Mouse (Mus musculus) liver, adult 2 months (tissue): ENCODE data around the gene Zbtb22. TPM values are rescaled to one million over a fixed set of nuclear protein-coding genes. Genes with fewer than 3 reads are reported as not detected.

Source experiments
- DNase-seq: peaks from one replicate; pipeline ENCODE4 v3.0.0-alpha.2; 2011; ENCODE audit warnings: low read depth, low spot score; ENCODE audit errors: extremely low read depth
- H3K27ac ChIP-seq: fragments of 200-500 bp; replicated peaks from 2 replicates; pipeline ENCODE4 v1.5.1; 2012; ENCODE audit warnings: low read depth, mild to moderate bottlenecking, control low read depth, inconsistent platforms, low read length; ENCODE audit not compliant: insufficient read depth
- H3K27me3 ChIP-seq: fragments of 200-500 bp; 2 replicates; pipeline ENCODE4 v1.6.1; 2012; ENCODE audit warnings: mild to moderate bottlenecking, moderate library complexity, low read length, inconsistent platforms; ENCODE audit not compliant: control insufficient read depth, insufficient read depth
- H3K36me3 ChIP-seq: fragments of 200-500 bp; 2 replicates; pipeline ENCODE4 v1.6.1; 2012; ENCODE audit warnings: low read length, inconsistent platforms; ENCODE audit not compliant: control insufficient read depth, insufficient read depth
- H3K4me1 ChIP-seq: fragments of 200-500 bp; 2 replicates; pipeline ENCODE4 v1.6.1; 2011; ENCODE audit warnings: low read length; ENCODE audit not compliant: control insufficient read depth, insufficient read depth
- H3K4me3 ChIP-seq: fragments of 200-500 bp; 2 replicates; pipeline ENCODE4 v1.5.1; 2011; ENCODE audit warnings: low read depth, mild to moderate bottlenecking, control low read depth, low read length, moderate library complexity; ENCODE audit not compliant: insufficient read depth
- H3K79me2 ChIP-seq: fragments of 200-500 bp; 2 replicates; pipeline ENCODE4 v1.6.1; 2012; ENCODE audit warnings: inconsistent platforms, mild to moderate bottlenecking, low read length, moderate library complexity; ENCODE audit not compliant: control insufficient read depth, insufficient read depth
- H3K9ac ChIP-seq: fragments of 200-500 bp; 2 replicates; pipeline ENCODE4 v1.6.1; 2012; ENCODE audit warnings: low read depth, mild to moderate bottlenecking, control low read depth, inconsistent platforms, low read length
- CTCF ChIP-seq: fragments of 200-500 bp; IDR thresholded peaks from 2 replicates; pipeline ENCODE4 v1.5.1; 2011; ENCODE audit warnings: low read depth, low read length, control low read depth
- POLR2A ChIP-seq: fragments of 200-500 bp; IDR thresholded peaks from 2 replicates; pipeline ENCODE4 v1.6.1; 2011; ENCODE audit warnings: low read length, control low read depth; ENCODE audit not compliant: insufficient read depth; ENCODE audit errors: extremely low read depth
- WGBS: fragments of 180-500 bp; shearing (Covaris S2); methylation state at CpG from one replicate; pipeline ENCODE4 v1.1.7; 2018; 5-methylcytosine and 5-hydroxymethylcytosine counted together
- polyA plus RNA-seq: library from polyadenylated mRNA; depleted of rRNA; stranded (reverse); fragments of >200 nt; gene quantifications from 2 replicates; pipeline ENCODE4 v1.2.3, GENCODE M21; 2012
- total RNA-seq: library from RNA; depleted of rRNA; stranded (reverse); fragments of >200 nt; gene quantifications from 2 replicates; pipeline ENCODE4 v1.2.3, GENCODE M21; 2014

The Zbtb22 gene
- total and polyA plus RNA-seq, 2 experiments: 11.1 to 23.9 TPM

DNA sequence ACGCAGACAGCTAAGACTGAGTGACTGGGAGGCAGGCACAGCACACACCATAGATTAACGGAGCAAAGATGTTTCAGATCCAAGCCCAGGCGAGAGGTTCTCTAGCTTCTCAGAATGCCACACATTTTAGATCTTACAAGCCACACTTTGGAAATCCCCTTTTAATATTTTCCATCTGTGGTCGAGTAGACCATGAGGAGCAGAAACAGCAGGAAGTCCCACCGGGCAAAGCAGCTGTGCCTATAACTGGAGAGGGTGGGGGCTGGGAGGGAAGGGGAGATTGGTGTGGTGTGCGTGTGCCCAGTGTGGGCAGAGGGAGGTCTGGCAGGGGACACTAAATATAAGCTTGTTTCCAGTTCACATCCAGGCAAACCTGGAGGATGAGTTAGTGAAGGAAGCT lies 41.8 kb downstream of the Zbtb22 start:
- H3K27me3 ChIP-seq: no peaks in the 10 kb centered on the region
- H3K4me3 ChIP-seq: no peak overlapping the region
- no peak overlapping the region for H3K27ac ChIP-seq
- H3K9ac ChIP-seq: no peak overlapping the region
- H3K79me2 ChIP-seq: peaks cover 5% of the 10 kb centered on the region; the same call in 1 of the 2 replicates
- H3K36me3 ChIP-seq: peaks cover 15% of the 10 kb centered on the region
- TF ChIP-seq POLR2A (no peak), CTCF (no peak)
- peaks cover 9% of the 10 kb centered on the region for H3K4me1 ChIP-seq
- no peak for DNase-seq
- 87% methylated on average over 6 of the region's 6 CpGs for WGBS

DNA sequence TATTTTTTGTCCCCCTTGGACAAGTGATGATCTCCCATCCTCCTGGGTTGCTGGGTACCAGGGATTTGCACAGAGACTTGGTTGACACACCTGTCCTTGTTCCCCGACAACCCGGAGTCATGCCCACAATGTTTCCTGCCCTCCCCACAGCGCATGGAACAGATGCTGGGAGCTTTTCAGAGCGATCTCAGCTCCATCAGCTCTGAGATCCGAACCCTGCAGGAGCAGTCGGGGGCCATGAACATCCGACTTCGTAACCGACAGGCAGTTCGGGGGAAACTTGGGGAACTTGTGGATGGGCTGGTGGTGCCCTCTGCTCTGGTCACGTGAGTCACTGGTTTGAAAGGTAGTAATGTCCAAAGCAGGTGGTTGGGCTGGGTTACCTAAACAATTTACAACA lies 42.7 kb downstream of the Zbtb22 start:
- TF ChIP-seq CTCF: no peak
- TF ChIP-seq POLR2A: no peak
- DNase-seq: no peak
- Histone ChIP-seq H3K36me3 (peaks cover 6% of the 10 kb centered on the region), H3K4me1 (peaks cover 5% of the 10 kb centered on the region), H3K79me2 (peaks cover 5% of the 10 kb centered on the region; the same call in 1 of the 2 replicates), H3K4me3 (no peak overlapping the region), H3K27me3 (no peaks in the 10 kb centered on the region), H3K9ac (no peak overlapping the region), H3K27ac (no peak overlapping the region)
- whole genome bisulfite sequencing: 97% methylated on average over 11 of the region's 11 CpGs

DNA sequence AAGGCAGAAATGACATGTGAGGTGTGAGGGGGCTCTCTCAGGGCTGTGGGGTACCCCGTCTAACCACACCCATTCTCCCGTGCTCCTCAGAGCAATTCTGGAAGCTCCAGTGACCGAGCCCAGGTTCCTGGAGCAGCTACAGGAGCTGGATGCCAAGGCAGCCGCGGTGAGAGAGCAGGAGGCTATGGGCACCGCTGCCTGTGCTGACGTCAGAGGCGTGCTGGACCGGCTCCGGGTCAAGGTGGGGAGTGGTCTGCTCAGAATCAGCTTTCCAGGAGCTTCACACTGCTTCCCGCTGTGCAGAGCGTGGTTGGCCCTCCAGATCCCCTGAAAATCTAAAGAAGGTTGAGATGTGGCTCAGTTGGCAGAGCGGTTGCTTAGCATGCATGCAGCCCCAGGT lies 43.4 kb downstream of the Zbtb22 start:
- peaks cover 3% of the 10 kb centered on the region for H3K4me1 ChIP-seq
- no peak overlapping the region for H3K27ac ChIP-seq
- H3K79me2 ChIP-seq: peaks cover 5% of the 10 kb centered on the region; the same call in 1 of the 2 replicates
- no peak overlapping the region for H3K9ac ChIP-seq
- WGBS: 98% methylated on average over 13 of the region's 13 CpGs
- peaks cover 5% of the 10 kb centered on the region; the same call in 1 of the 2 replicates for H3K36me3 ChIP-seq
- no peak for TF ChIP-seq POLR2A
- DNase-seq: no peak
- no peak overlapping the region for H3K4me3 ChIP-seq
- H3K27me3 ChIP-seq: no peaks in the 10 kb centered on the region

DNA sequence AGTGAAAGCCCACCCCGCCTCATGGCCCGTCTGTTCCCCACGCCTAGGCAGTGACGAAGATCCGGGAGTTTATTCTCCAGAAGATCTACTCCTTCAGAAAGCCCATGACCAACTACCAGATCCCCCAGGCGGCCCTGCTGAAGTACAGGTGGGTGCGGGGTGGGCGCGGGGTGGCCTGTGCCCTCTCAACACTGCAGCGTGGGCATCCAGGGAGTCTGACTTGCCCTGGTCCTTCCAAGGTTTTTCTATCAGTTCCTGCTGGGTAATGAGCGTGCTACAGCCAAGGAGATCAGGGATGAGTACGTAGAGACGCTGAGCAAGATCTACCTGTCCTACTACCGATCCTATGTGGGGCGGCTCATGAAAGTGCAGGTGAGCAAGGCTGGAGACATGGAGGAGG lies 44.2 kb downstream of the Zbtb22 start:
- no peak overlapping the region for H3K27ac ChIP-seq
- no peaks in the 10 kb centered on the region for H3K27me3 ChIP-seq
- WGBS: 95% methylated on average over 15 of the region's 15 CpGs
- H3K9ac ChIP-seq: no peak overlapping the region
- peaks cover 6% of the 10 kb centered on the region; the same call in 1 of the 2 replicates for H3K36me3 ChIP-seq
- no peak overlapping the region for H3K4me3 ChIP-seq
- TF ChIP-seq POLR2A (no peak), CTCF (no peak)
- DNase-seq: no peak
- peaks cover 3% of the 10 kb centered on the region; the same call in 1 of the 2 replicates for H3K4me1 ChIP-seq
- H3K79me2 ChIP-seq: peaks cover 5% of the 10 kb centered on the region; the same call in 1 of the 2 replicates

DNA sequence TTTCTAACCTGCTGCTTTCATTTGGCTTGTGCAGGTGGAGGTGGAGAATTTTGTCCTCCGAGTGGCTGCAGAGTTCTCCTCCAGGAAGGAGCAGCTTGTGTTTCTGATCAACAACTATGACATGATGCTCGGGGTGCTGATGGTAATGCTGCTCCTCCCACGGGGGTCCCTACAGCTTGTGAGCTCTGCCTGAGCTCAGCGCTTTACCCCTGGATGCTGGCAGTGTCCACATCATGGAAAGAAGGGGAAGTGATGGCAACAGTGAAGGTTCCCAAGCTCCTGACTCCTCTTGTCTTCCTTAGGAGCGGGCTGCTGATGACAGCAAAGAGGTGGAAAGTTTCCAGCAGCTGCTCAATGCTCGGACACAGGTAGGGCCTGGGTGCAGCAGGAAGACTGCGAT lies 47.2 kb downstream of the Zbtb22 start:
- WGBS: 92% methylated on average over 7 of the region's 7 CpGs
- TF ChIP-seq CTCF: no peak
- no peak for TF ChIP-seq POLR2A

DNA sequence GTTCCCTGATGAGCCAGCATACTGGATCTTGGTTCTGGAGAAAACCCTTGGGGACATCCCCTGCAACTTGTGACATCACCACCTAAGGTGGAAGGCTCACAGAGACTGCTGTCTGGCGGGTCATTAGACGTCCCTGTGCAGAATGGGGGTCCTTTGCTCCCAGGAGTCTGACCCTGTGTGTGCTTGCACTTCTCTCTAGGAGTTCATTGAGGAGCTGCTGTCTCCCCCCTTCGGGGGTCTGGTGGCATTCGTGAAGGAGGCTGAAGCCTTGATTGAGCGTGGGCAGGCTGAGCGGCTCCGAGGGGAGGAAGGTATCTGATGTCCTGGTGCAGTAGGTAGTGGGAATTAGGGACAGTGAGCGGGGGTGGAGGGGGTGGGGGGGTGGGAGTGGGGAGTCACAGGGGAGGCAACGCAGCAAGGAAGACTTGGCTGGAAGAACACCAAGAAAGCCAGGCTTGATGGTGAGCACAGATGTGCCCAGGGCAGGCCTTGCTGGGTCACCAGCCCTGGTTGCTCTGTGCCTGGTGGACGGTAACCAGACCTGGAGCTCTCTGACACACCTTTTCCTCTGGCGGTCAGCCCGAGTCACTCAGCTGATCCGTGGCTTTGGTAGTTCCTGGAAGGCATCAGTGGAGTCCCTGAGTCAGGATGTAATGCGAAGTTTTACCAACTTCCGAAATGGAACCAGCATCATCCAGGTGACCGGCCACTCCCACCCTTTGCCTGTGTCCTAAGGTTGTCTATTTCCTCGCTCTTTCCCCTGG lies 49.6 kb downstream of the Zbtb22 start:
- Histone ChIP-seq H3K27me3 (no peaks in the 10 kb centered on the region), H3K79me2 (no peaks in the 10 kb centered on the region), H3K27ac (no peak overlapping the region), H3K9ac (no peak overlapping the region), H3K4me1 (peaks cover 3% of the 10 kb centered on the region; the same call in 1 of the 2 replicates), H3K4me3 (no peak overlapping the region), H3K36me3 (peaks cover 5% of the 10 kb centered on the region; the same call in 1 of the 2 replicates)
- TF ChIP-seq CTCF (no peak), POLR2A (no peak)
- DNase-seq: no peak
- 90% methylated on average over 17 of the region's 17 CpGs for WGBS

More for the DNA sequence above, 47.2 kb downstream of the Zbtb22 start:
- Histone ChIP-seq H3K4me3 (no peak overlapping the region), H3K9ac (no peak overlapping the region), H3K79me2 (no peaks in the 10 kb centered on the region), H3K4me1 (no peaks in the 10 kb centered on the region), H3K27ac (no peak overlapping the region), H3K36me3 (peaks cover 10% of the 10 kb centered on the region; the same call in 1 of the 2 replicates), H3K27me3 (no peaks in the 10 kb centered on the region)
- DNase-seq: no peak
